Mouse (Mus musculus) lung, postnatal 10 days (tissue): ENCODE data around the gene Cdc42.
A peak's percentile ranks its signal among the peaks of the same experiment; 100 is the strongest.

Experiments
- DNase-seq: peaks from one replicate; pipeline ENCODE4 v3.0.0; 2021

Cdc42 gene

GRCm38 (mm10) chr4:137357517-137358254 is at the start of gene Cdc42:
Cdc42 (minus strand) TSS chr4:137357720.
- DNase-seq, result peak; percentile 99

- DNase-seq, result no peak
Observed at GRCm38 (mm10) chr4:137405571-137405970, 48.1 kb upstream of the Cdc42 start.

- peak; percentile 49 for DNase-seq
Observed at GRCm38 (mm10) chr4:137396641-137397525, 39.4 kb upstream of the Cdc42 start.

- DNase-seq, result peak; percentile 26
Observed at GRCm38 (mm10) chr4:137393378-137394135, 36.0 kb upstream of the Cdc42 start.

GRCm38 (mm10) chr4:137392874-137393273 is 35.4 kb upstream of the Cdc42 start:
- DNase-seq, result no peak

GRCm38 (mm10) chr4:137391287-137391686 is 33.8 kb upstream of the Cdc42 start:
- no peak for DNase-seq

GRCm38 (mm10) chr4:137390196-137390595 is 32.7 kb upstream of the Cdc42 start:
- no peak for DNase-seq

- peak; percentile 60 for DNase-seq
Observed at GRCm38 (mm10) chr4:137388983-137389382, 31.5 kb upstream of the Cdc42 start.

GRCm38 (mm10) chr4:137388059-137388794 is 30.7 kb upstream of the Cdc42 start:
- DNase-seq, result peak; percentile 91

GRCm38 (mm10) chr4:137387482-137388058 is 30.1 kb upstream of the Cdc42 start:
- peak; percentile 10 for DNase-seq

- no peak for DNase-seq
Observed at GRCm38 (mm10) chr4:137380702-137381605, 23.4 kb upstream of the Cdc42 start.

GRCm38 (mm10) chr4:137379713-137380255 is 22.3 kb upstream of the Cdc42 start:
- DNase-seq, result no peak

- no peak for DNase-seq
Observed at GRCm38 (mm10) chr4:137379085-137379484, 21.6 kb upstream of the Cdc42 start.

GRCm38 (mm10) chr4:137377526-137378304 is 20.2 kb upstream of the Cdc42 start:
- DNase-seq, result no peak

GRCm38 (mm10) chr4:137376778-137377177 is 19.3 kb upstream of the Cdc42 start:
- DNase-seq, result no peak

GRCm38 (mm10) chr4:137375314-137376278 is 18.1 kb upstream of the Cdc42 start:
- DNase-seq, result peak; percentile 49

- peak; percentile 57 for DNase-seq
Observed at GRCm38 (mm10) chr4:137373711-137374110, 16.2 kb upstream of the Cdc42 start.
